Mouse (Mus musculus) bone marrow, adult 2 months (tissue): ENCODE results near the gene Klhdc8a.

ENCODE experiments used
- CTCF ChIP-seq: fragments of 200-500 bp; IDR thresholded peaks from 2 replicates; pipeline ENCODE4 v1.5.1; 2011; ENCODE audit warnings: low read length, control low read depth; ENCODE audit not compliant: control insufficient read depth, insufficient read depth
- POLR2A ChIP-seq: fragments of 200-500 bp; IDR thresholded peaks from 2 replicates; pipeline ENCODE4 v1.6.1; 2011; ENCODE audit warnings: low read depth, mild to moderate bottlenecking, control low read depth, low read length, borderline replicate concordance; ENCODE audit not compliant: control insufficient read depth

- TF ChIP-seq CTCF: no peak
- TF ChIP-seq POLR2A: no peak
Observed at GRCm38 (mm10) chr1:132329656-132330055, 31.2 kb downstream of the Klhdc8a start.
